Mouse (Mus musculus): Measurements from ENCODE around the gene Krtap1-4. TPM values are rescaled to one million over a fixed set of nuclear protein-coding genes. Genes with fewer than 3 reads are reported as not detected.

Gene Krtap1-4
- total RNA-seq, 2 experiments from 2014 or later: not detected

DNA sequence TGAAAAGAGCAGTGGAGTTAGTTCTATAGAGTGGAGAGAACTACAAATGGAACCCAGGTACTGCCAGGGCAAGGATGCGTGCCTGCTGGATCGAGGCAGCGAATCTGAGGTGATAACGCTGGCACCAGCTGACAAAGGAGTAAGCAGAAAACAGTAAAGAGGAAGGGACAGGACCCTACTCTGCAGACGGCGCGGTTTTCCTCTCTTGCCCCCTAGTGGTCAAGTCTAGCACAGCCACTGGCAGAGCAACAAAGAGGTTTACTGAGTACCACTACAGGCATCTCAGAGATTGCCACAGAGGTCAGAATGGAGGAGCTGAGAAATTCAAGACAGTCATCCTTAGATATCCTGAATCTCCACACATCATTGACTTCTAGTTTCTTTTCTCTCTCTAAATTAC, 9.3 kb downstream of the Krtap1-4 start:
- H3K27ac ChIP-seq: no peak overlapping the region
- TF ChIP-seq CTCF (IDR thresholded peaks at IDR 0.05): peak; percentile 87

DNA sequence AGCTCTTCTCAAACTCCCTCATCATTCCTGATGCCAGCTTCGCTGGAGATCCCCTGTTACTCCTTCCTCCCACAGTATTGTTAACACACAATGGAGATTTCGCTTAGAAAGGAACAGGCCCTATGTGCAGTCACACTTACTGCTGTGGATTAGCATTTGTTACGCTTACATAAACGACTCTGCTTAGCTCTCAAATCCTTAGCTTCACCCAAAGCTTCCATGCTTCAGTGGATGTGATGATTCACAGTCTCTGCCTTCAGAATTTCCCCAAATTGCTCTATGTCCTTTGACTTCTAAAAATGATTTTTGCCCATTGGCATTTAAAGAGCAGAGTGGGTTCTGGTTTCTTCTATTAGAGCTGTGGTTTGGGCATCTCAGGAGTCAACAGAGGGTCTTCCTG, 10.3 kb downstream of the Krtap1-4 start:
- TF ChIP-seq CTCF (IDR thresholded peaks at IDR 0.05): no peak
- DNase-seq: no peak
- intact Hi-C loops (cut with DNase I): loop anchor here (10.0 kb wide), 1 partner anchor 108 kb away; no protein-coding TSS in a partner anchor
- H3K4me3 ChIP-seq: no peak overlapping the region
- H3K27ac ChIP-seq: no peak overlapping the region

More for the DNA sequence above, 9.3 kb downstream of the Krtap1-4 start:
- peak; percentile 59 for DNase-seq
- peak overlapping the region; percentile 19; the same call in 1 of the 2 replicates for H3K4me3 ChIP-seq
- intact Hi-C loops (cut with DNase I): loop anchor here (10.0 kb wide), 1 partner anchor 109 kb away; no protein-coding TSS in a partner anchor

- intact Hi-C loops (cut with DNase I): no loop called here
- no peak within 1 kb of the TSS for H3K27ac ChIP-seq
- TF ChIP-seq CTCF (IDR thresholded peaks at IDR 0.05): no peak
- no peak for DNase-seq
- no peak within 1 kb of the TSS for H3K4me3 ChIP-seq
Measured at GRCm38 (mm10) chr11:99566530-99566929, 16.9 kb downstream of the Krtap1-4 start, which contains the start of gene Krtap3-1. Gene Krtap3-1, minus strand, starts transcription at chr11:99566630.

GRCm38 (mm10) chr11:99562580-99562979, 20.9 kb downstream of the Krtap1-4 start:
- H3K27ac ChIP-seq: no peak overlapping the region
- intact Hi-C loops (cut with DNase I): no loop called here
- no peak for DNase-seq
- H3K4me3 ChIP-seq: no peak overlapping the region
- no peak for TF ChIP-seq CTCF (IDR thresholded peaks at IDR 0.05)

- intact Hi-C loops (cut with DNase I): no loop called here
- no peak for DNase-seq
- Histone ChIP-seq H3K4me3 (no peak within 1 kb of the TSS), H3K27ac (no peak within 1 kb of the TSS)
- TF ChIP-seq CTCF (IDR thresholded peaks at IDR 0.05): no peak
Measured at GRCm38 (mm10) chr11:99559366-99559765, 24.1 kb downstream of the Krtap1-4 start, which contains the start of gene Gm11939. Gene Gm11939, minus strand, starts transcription at chr11:99559466.

DNA sequence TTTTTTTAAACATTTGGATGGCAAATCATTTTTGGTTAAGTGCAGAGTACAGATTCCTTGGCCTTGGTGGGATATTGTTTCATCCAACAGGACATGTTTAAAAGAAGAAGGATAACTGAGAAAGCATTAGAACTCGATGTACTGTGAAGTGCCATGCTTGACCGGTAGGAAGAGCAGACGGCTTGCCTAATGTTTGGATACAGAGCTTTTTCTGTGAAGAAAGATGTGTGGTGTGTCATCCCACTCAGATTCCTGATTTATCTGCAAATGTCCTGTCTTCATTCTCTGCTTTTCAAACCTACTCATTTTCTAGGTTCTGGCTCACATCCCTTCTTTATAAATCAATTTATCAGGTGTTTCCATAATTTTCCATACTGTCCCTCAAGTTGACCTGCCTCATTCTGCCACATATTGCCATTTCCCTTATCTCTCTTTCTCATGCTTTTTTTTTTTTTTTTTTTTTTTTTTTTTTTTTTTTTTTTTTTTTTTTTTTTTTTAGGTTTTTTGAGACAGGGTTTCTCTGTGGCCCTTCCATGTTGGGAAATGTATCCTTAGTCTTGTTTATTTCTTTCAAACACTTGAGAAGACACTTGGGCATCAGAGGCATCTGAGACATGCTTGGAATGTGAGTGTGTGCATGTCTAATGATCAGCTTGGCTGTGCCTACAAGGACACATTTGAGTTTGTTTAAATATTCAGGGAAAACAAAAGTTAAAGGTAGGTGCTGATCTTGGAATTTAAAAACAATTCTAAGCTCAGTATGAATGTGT, 25.3 kb downstream of the Krtap1-4 start:
- intact Hi-C loops (cut with DNase I): no loop called here
- no peak for DNase-seq
- TF ChIP-seq CTCF (IDR thresholded peaks at IDR 0.05): no peak
- Histone ChIP-seq H3K27ac (no peak overlapping the region), H3K4me3 (no peak overlapping the region)

- no peak within 1 kb of the TSS for H3K27ac ChIP-seq
- no peak for DNase-seq
- H3K4me3 ChIP-seq: no peak within 1 kb of the TSS
- TF ChIP-seq CTCF (IDR thresholded peaks at IDR 0.05): no peak
- intact Hi-C loops (cut with DNase I): no loop called here
Measured at GRCm38 (mm10) chr11:99556753-99557152, 26.7 kb downstream of the Krtap1-4 start, which contains the start of gene Krtap3-2. Gene Krtap3-2, minus strand, starts transcription at chr11:99556853.

GRCm38 (mm10) chr11:99556195-99556594, 27.3 kb downstream of the Krtap1-4 start:
- intact Hi-C loops (cut with DNase I): no loop called here
- H3K4me3 ChIP-seq: no peak overlapping the region
- DNase-seq: no peak
- TF ChIP-seq CTCF (IDR thresholded peaks at IDR 0.05): no peak
- no peak overlapping the region for H3K27ac ChIP-seq

DNA sequence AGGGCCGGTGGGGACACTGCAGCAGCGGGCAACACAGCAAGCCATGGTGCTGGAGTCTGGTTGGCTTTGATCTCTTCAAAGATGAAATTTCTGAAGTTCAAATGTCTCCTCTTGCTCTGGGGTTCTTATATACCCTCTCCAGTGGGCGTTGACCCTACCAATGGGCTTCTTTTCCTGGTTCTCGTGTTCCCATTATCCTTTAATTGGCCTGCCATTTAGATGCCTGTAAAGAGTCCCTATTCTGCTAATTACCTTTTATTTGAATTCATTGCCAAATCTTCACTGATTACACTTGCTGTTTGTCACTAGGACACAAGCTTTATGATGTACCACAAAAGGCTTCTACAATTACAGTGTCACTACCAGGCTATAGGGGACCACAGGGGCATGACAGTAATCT, 32.7 kb downstream of the Krtap1-4 start, which contains the start of gene Krtap3-3:
Krtap3-3 (minus strand) TSS at position 101 of the 400 bp plus-strand sequence.
- intact Hi-C loops (cut with DNase I): no loop called here
- no peak for TF ChIP-seq CTCF (IDR thresholded peaks at IDR 0.05)
- H3K4me3 ChIP-seq: no peak within 1 kb of the TSS
- no peak for DNase-seq
- H3K27ac ChIP-seq: no peak within 1 kb of the TSS

GRCm38 (mm10) chr11:99547892-99548291, 35.6 kb downstream of the Krtap1-4 start:
- no peak overlapping the region for H3K4me3 ChIP-seq
- H3K27ac ChIP-seq: no peak overlapping the region
- no peak for TF ChIP-seq CTCF (IDR thresholded peaks at IDR 0.05)
- intact Hi-C loops (cut with DNase I): no loop called here
- no peak for DNase-seq

- no peak overlapping the region for H3K4me3 ChIP-seq
- no peak overlapping the region for H3K27ac ChIP-seq
- no peak for DNase-seq
- TF ChIP-seq CTCF (IDR thresholded peaks at IDR 0.05): no peak
- intact Hi-C loops (cut with DNase I): no loop called here
Measured at GRCm38 (mm10) chr11:99539721-99540120, 43.7 kb downstream of the Krtap1-4 start.

Other genes with a start within 250 kb of the Krtap1-4 start
- not detected for gene Krt26, start 245.7 kb downstream of the Krtap1-4 start, total RNA-seq (2021)
- not detected for gene Krt27, start 232.6 kb downstream of the Krtap1-4 start, total RNA-seq (2021)
- not detected for gene Krt28, start 208.8 kb downstream of the Krtap1-4 start, total RNA-seq (2021)
- 1 to 10 TPM; 3.7 TPM for gene Krt10, start 194.3 kb downstream of the Krtap1-4 start, total RNA-seq (2021)
- not detected for gene Krt12, start 161.4 kb downstream of the Krtap1-4 start, total RNA-seq (2021)
- gene Krt20, start 145.5 kb downstream of the Krtap1-4 start, total RNA-seq (2021): not detected
- not detected for gene Krt23, start 90.5 kb downstream of the Krtap1-4 start, total RNA-seq (2021)
- gene Krt39, start 62.3 kb downstream of the Krtap1-4 start, total RNA-seq (2021): not detected
- not detected for gene Krt40, start 40.5 kb downstream of the Krtap1-4 start, total RNA-seq (2021)
- not detected for gene Krtap3-3, start 32.8 kb downstream of the Krtap1-4 start, total RNA-seq (2021)
- not detected for gene Krtap3-2, start 26.8 kb downstream of the Krtap1-4 start, total RNA-seq (2021)
- gene Gm11939, start 24.2 kb downstream of the Krtap1-4 start, total RNA-seq (2021): not detected
- not detected for gene Krtap3-1, start 17.0 kb downstream of the Krtap1-4 start, total RNA-seq (2021)
- gene Krtap1-5, start 2.6 kb downstream of the Krtap1-4 start, total RNA-seq (2021): not detected
- gene Krtap1-3, start 7.7 kb upstream of the Krtap1-4 start, total RNA-seq (2021): not detected
- gene Krtap9-3, start 14.5 kb upstream of the Krtap1-4 start, total RNA-seq (2021): not detected
- not detected for gene Gm11938, start 19.7 kb upstream of the Krtap1-4 start, total RNA-seq (2021)
- gene Gm11937, start 26.5 kb upstream of the Krtap1-4 start, total RNA-seq (2021): not detected
- gene Krtap2-4, start 31.2 kb upstream of the Krtap1-4 start, total RNA-seq (2021): not detected
- not detected for gene Gm11562, start 36.8 kb upstream of the Krtap1-4 start, total RNA-seq (2021)
- not detected for gene Krtap4-1, start 44.6 kb upstream of the Krtap1-4 start, total RNA-seq (2021)
- not detected for gene Krtap4-2, start 51.4 kb upstream of the Krtap1-4 start, total RNA-seq (2021)
- gene Krtap4-7, start 60.4 kb upstream of the Krtap1-4 start, total RNA-seq (2021): not detected
- gene Gm11555, start 66.6 kb upstream of the Krtap1-4 start, total RNA-seq (2021): not detected
- gene Gm11563, start 75.3 kb upstream of the Krtap1-4 start, total RNA-seq (2021): not detected
- gene Krtap4-6, start 82.3 kb upstream of the Krtap1-4 start, total RNA-seq (2021): not detected
- not detected for gene Gm14190, start 107.1 kb upstream of the Krtap1-4 start, total RNA-seq (2021)
- gene Gm14180, start 150.6 kb upstream of the Krtap1-4 start, total RNA-seq (2021): not detected
- not detected for gene Gm11595, start 189.3 kb upstream of the Krtap1-4 start, total RNA-seq (2021)
- gene Krtap4-8, start 197.1 kb upstream of the Krtap1-4 start, total RNA-seq (2021): not detected
- gene Krtap4-9, start 201.5 kb upstream of the Krtap1-4 start, total RNA-seq (2021): not detected
- gene Gm11596, start 209.8 kb upstream of the Krtap1-4 start, total RNA-seq (2021): not detected
- gene Gm11569, start 215.3 kb upstream of the Krtap1-4 start, total RNA-seq (2021): not detected
- not detected for gene Gm11554, start 220.8 kb upstream of the Krtap1-4 start, total RNA-seq (2021)
- not detected for gene Krtap4-13, start 226.2 kb upstream of the Krtap1-4 start, total RNA-seq (2021)
- gene Gm11564, start 232.0 kb upstream of the Krtap1-4 start, total RNA-seq (2021): not detected